Mouse (Mus musculus) T-helper 1 cell (primary cell): Measurements from ENCODE around the gene Fgf4.

Experiments used
- in situ Hi-C: fragments of 300-600 bp; cut with MboI, MseI; formaldehyde crosslinking; loops from one replicate; pipeline ENCODE4 v1.15.1; 2025; ENCODE audit warnings: high pct_unique_total_duplicates

The Fgf4 gene

DNA sequence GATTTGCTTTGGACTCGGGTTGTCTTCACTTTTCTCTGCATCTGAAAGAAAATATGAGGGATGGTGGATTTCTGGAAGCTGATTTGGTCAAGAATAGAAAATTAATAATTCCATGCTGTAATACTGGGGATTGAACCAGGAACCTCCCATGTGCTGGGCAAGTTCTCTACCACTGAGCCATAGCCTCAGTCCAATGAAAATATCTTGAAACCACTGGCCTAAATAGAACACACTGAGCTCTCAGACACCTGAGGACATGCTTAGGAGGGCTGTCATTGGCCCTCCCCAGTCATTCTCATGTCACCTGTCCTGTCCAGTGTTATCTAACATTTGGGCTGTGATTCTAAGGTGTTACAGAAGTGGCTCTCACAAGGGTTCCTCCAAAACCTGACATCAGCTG lies 64.0 kb downstream of the Fgf4 start:
- in situ Hi-C loops = no loop called here

DNA sequence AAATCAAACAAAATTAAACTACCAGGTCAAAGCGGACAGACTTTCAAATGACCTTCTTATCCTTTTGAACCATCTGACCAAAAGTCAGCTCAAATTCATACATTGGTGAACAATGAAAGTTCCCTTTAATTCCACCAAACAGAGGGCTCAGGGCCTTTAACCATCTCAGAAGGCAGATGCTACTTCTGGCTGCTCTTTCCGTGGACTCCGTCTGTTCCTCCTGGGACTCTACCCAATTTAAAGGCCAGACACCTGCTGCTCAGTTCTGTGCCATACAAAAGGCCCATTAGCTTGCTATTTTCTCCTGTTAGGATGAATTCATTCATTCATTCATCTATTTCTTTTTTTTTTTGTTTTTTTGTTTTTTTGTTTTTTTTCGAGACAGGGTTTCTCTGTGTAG lies 65.7 kb downstream of the Fgf4 start:
- in situ Hi-C loops = no loop called here

- in situ Hi-C loops = no loop called here
Observed at GRCm38 (mm10) chr7:144914296-144914947, 67.3 kb downstream of the Fgf4 start.
